Mouse (Mus musculus): ENCODE results near the gene Fank1.
A peak's percentile ranks its signal among the peaks of the same experiment; 100 is the strongest.

Gene Fank1

GRCm38 (mm10) chr7:133768027-133768426, 8.6 kb upstream of the Fank1 start:
- no peak for DNase-seq (ENCODE audit: low spot score in 2 of 2)

- peak; percentile 46 to 48 for DNase-seq (ENCODE audit: low spot score in 2 of 2)
Measured at GRCm38 (mm10) chr7:133768517-133768916, 8.1 kb upstream of the Fank1 start.

- no peak for DNase-seq (ENCODE audit: low spot score in 2 of 2)
Measured at GRCm38 (mm10) chr7:133775179-133775578, 1.5 kb upstream of the Fank1 start.

GRCm38 (mm10) chr7:133775796-133776625, 650 bp upstream of the Fank1 start:
- no peak for DNase-seq (ENCODE audit: low spot score in 2 of 2)

- DNase-seq (ENCODE audit: low spot score in 2 of 2) = no peak
Measured at GRCm38 (mm10) chr7:133781583-133781982, 4.9 kb downstream of the Fank1 start.

GRCm38 (mm10) chr7:133781991-133782390, 5.3 kb downstream of the Fank1 start:
- no peak for DNase-seq (ENCODE audit: low spot score in 2 of 2)

- peak in 1 of 2 experiments; percentile 69 for DNase-seq (ENCODE audit: low spot score in 2 of 2)
Measured at GRCm38 (mm10) chr7:133782717-133783435, 6.2 kb downstream of the Fank1 start, which contains the start of gene Dhx32. TSS of gene Dhx32 (minus strand) at chr7:133782726.

- no peak for DNase-seq (ENCODE audit: low spot score in 2 of 2)
Measured at GRCm38 (mm10) chr7:133787571-133787970, 10.9 kb downstream of the Fank1 start.

GRCm38 (mm10) chr7:133788147-133788546, 11.5 kb downstream of the Fank1 start:
- DNase-seq (ENCODE audit: low spot score in 2 of 2) = no peak

GRCm38 (mm10) chr7:133790171-133790570, 13.5 kb downstream of the Fank1 start:
- DNase-seq (ENCODE audit: low spot score in 2 of 2) = no peak

GRCm38 (mm10) chr7:133790608-133791229, 14.1 kb downstream of the Fank1 start:
- DNase-seq (ENCODE audit: low spot score in 2 of 2) = no peak

- DNase-seq (ENCODE audit: low spot score in 2 of 2) = no peak
Measured at GRCm38 (mm10) chr7:133792771-133793170, 16.1 kb downstream of the Fank1 start.

- peak in 1 of 2 experiments; percentile 37 for DNase-seq (ENCODE audit: low spot score in 2 of 2)
Measured at GRCm38 (mm10) chr7:133793248-133794131, 16.8 kb downstream of the Fank1 start.

- no peak for DNase-seq (ENCODE audit: low spot score in 2 of 2)
Measured at GRCm38 (mm10) chr7:133794720-133795119, 18.1 kb downstream of the Fank1 start.

- no peak for DNase-seq (ENCODE audit: low spot score in 2 of 2)
Measured at GRCm38 (mm10) chr7:133799928-133800327, 23.3 kb downstream of the Fank1 start.

- no peak for DNase-seq (ENCODE audit: low spot score in 2 of 2)
Measured at GRCm38 (mm10) chr7:133801823-133802222, 25.2 kb downstream of the Fank1 start.

GRCm38 (mm10) chr7:133805614-133806175, 29.0 kb downstream of the Fank1 start:
- DNase-seq (ENCODE audit: low spot score in 2 of 2) = peak in 1 of 2 experiments; percentile 78

- DNase-seq (ENCODE audit: low spot score in 2 of 2) = no peak
Measured at GRCm38 (mm10) chr7:133812927-133813326, 36.3 kb downstream of the Fank1 start.

- peak in 1 of 2 experiments; percentile 5 for DNase-seq (ENCODE audit: low spot score in 2 of 2)
Measured at GRCm38 (mm10) chr7:133813331-133813730, 36.7 kb downstream of the Fank1 start.

- no peak for DNase-seq (ENCODE audit: low spot score in 2 of 2)
Measured at GRCm38 (mm10) chr7:133823751-133824150, 47.1 kb downstream of the Fank1 start.

GRCm38 (mm10) chr7:133824579-133824978, 47.9 kb downstream of the Fank1 start:
- DNase-seq (ENCODE audit: low spot score in 2 of 2) = no peak

Measured in left cerebral cortex, adult 9 months (tissue).